Mouse (Mus musculus): Measurements from ENCODE around the gene Eepd1. TPM values are rescaled to one million over a fixed set of nuclear protein-coding genes. Genes with fewer than 3 reads are reported as not detected.

Gene Eepd1
- polyA plus RNA-seq, 1 experiment from 2014 or later, result 5.8 TPM

GRCm38 (mm10) chr9:25516640-25517039 is 35.3 kb downstream of the Eepd1 start:
- H3K9me3 ChIP-seq (ENCODE audit: control insufficient read depth, low read length), result no peaks in the 10 kb centered on the region
- H3K4me2 ChIP-seq (replicated peaks; ENCODE audit: low read depth, low read length), result no peak overlapping the region
- H3K27me3 ChIP-seq (ENCODE audit: control insufficient read depth, insufficient read depth, low read length), result no peaks in the 10 kb centered on the region
- no peak overlapping the region for H3K4me3 ChIP-seq (ENCODE audit: low read depth, low read length)
- no peaks in the 10 kb centered on the region for H3K4me1 ChIP-seq (replicated peaks; ENCODE audit: control insufficient read depth, insufficient read depth, low read length)
- 88% methylated on average over 7 of the region's 7 CpGs for WGBS
- no peak for ATAC-seq (ENCODE audit: low FRiP score)
- H3K9ac ChIP-seq (ENCODE audit: low read depth, low read length), result no peak overlapping the region
- no peaks in the 10 kb centered on the region for H3K36me3 ChIP-seq (ENCODE audit: control insufficient read depth, insufficient read depth, low read length)
- H3K27ac ChIP-seq (ENCODE audit: low read depth, low read length), result no peak overlapping the region
- DNase-seq (ENCODE audit: low spot score), result no peak

- ATAC-seq (ENCODE audit: low FRiP score), result 0 out of 2 replicates have a peak, but pooled peaks have one; percentile 27
- Histone ChIP-seq H3K4me3 (ENCODE audit: low read depth, low read length) (no peak overlapping the region), H3K4me2 (replicated peaks; ENCODE audit: low read depth, low read length) (no peak overlapping the region), H3K36me3 (ENCODE audit: control insufficient read depth, insufficient read depth, low read length) (no peaks in the 10 kb centered on the region), H3K9ac (ENCODE audit: low read depth, low read length) (no peak overlapping the region), H3K9me3 (ENCODE audit: control insufficient read depth, low read length) (no peaks in the 10 kb centered on the region), H3K4me1 (replicated peaks; ENCODE audit: control insufficient read depth, insufficient read depth, low read length) (no peaks in the 10 kb centered on the region), H3K27me3 (ENCODE audit: control insufficient read depth, insufficient read depth, low read length) (no peaks in the 10 kb centered on the region), H3K27ac (ENCODE audit: low read depth, low read length) (no peak overlapping the region)
- 39% methylated on average over 4 of the region's 4 CpGs for WGBS
- peak; percentile 8 for DNase-seq (ENCODE audit: low spot score)
Measured at GRCm38 (mm10) chr9:25517982-25518381, 36.6 kb downstream of the Eepd1 start.

GRCm38 (mm10) chr9:25519193-25519592 is 37.8 kb downstream of the Eepd1 start:
- 58% methylated on average over 6 of the region's 6 CpGs for WGBS
- ATAC-seq (ENCODE audit: low FRiP score), result no peak
- DNase-seq (ENCODE audit: low spot score), result no peak
- no peaks in the 10 kb centered on the region for H3K36me3 ChIP-seq (ENCODE audit: control insufficient read depth, insufficient read depth, low read length)
- H3K27me3 ChIP-seq (ENCODE audit: control insufficient read depth, insufficient read depth, low read length), result no peaks in the 10 kb centered on the region
- no peak overlapping the region for H3K27ac ChIP-seq (ENCODE audit: low read depth, low read length)
- H3K9me3 ChIP-seq (ENCODE audit: control insufficient read depth, low read length), result no peaks in the 10 kb centered on the region
- no peak overlapping the region for H3K9ac ChIP-seq (ENCODE audit: low read depth, low read length)
- no peaks in the 10 kb centered on the region for H3K4me1 ChIP-seq (replicated peaks; ENCODE audit: control insufficient read depth, insufficient read depth, low read length)
- H3K4me2 ChIP-seq (replicated peaks; ENCODE audit: low read depth, low read length), result no peak overlapping the region
- no peak overlapping the region for H3K4me3 ChIP-seq (ENCODE audit: low read depth, low read length)

GRCm38 (mm10) chr9:25520826-25521225 is 39.5 kb downstream of the Eepd1 start:
- 85% methylated on average over 7 of the region's 7 CpGs for WGBS
- Histone ChIP-seq H3K27me3 (ENCODE audit: control insufficient read depth, insufficient read depth, low read length) (no peaks in the 10 kb centered on the region), H3K36me3 (ENCODE audit: control insufficient read depth, insufficient read depth, low read length) (no peaks in the 10 kb centered on the region), H3K4me2 (replicated peaks; ENCODE audit: low read depth, low read length) (no peak overlapping the region), H3K27ac (ENCODE audit: low read depth, low read length) (no peak overlapping the region), H3K9ac (ENCODE audit: low read depth, low read length) (no peak overlapping the region), H3K4me3 (ENCODE audit: low read depth, low read length) (no peak overlapping the region), H3K4me1 (replicated peaks; ENCODE audit: control insufficient read depth, insufficient read depth, low read length) (no peaks in the 10 kb centered on the region), H3K9me3 (ENCODE audit: control insufficient read depth, low read length) (no peaks in the 10 kb centered on the region)
- DNase-seq (ENCODE audit: low spot score) (no peak), ATAC-seq (ENCODE audit: low FRiP score) (no peak)

- Histone ChIP-seq H3K9me3 (ENCODE audit: control insufficient read depth, low read length) (no peaks in the 10 kb centered on the region), H3K4me2 (replicated peaks; ENCODE audit: low read depth, low read length) (no peak overlapping the region), H3K9ac (ENCODE audit: low read depth, low read length) (no peak overlapping the region), H3K27ac (ENCODE audit: low read depth, low read length) (no peak overlapping the region), H3K4me3 (ENCODE audit: low read depth, low read length) (no peak overlapping the region), H3K36me3 (ENCODE audit: control insufficient read depth, insufficient read depth, low read length) (no peaks in the 10 kb centered on the region), H3K27me3 (ENCODE audit: control insufficient read depth, insufficient read depth, low read length) (no peaks in the 10 kb centered on the region), H3K4me1 (replicated peaks; ENCODE audit: control insufficient read depth, insufficient read depth, low read length) (no peaks in the 10 kb centered on the region)
- WGBS, result 92% methylated on average over 2 of the region's 2 CpGs
- ATAC-seq (ENCODE audit: low FRiP score) (no peak), DNase-seq (ENCODE audit: low spot score) (no peak)
Measured at GRCm38 (mm10) chr9:25521825-25522224, 40.5 kb downstream of the Eepd1 start.

- H3K4me2 ChIP-seq (replicated peaks; ENCODE audit: low read depth, low read length), result no peak overlapping the region
- no peaks in the 10 kb centered on the region for H3K4me1 ChIP-seq (replicated peaks; ENCODE audit: control insufficient read depth, insufficient read depth, low read length)
- H3K4me3 ChIP-seq (ENCODE audit: low read depth, low read length), result no peak overlapping the region
- 26% methylated on average over 1 of the region's 1 CpGs for WGBS
- no peaks in the 10 kb centered on the region for H3K9me3 ChIP-seq (ENCODE audit: control insufficient read depth, low read length)
- no peak overlapping the region for H3K9ac ChIP-seq (ENCODE audit: low read depth, low read length)
- H3K27me3 ChIP-seq (ENCODE audit: control insufficient read depth, insufficient read depth, low read length), result no peaks in the 10 kb centered on the region
- no peak overlapping the region for H3K27ac ChIP-seq (ENCODE audit: low read depth, low read length)
- no peak for ATAC-seq (ENCODE audit: low FRiP score)
- DNase-seq (ENCODE audit: low spot score), result no peak
- no peaks in the 10 kb centered on the region for H3K36me3 ChIP-seq (ENCODE audit: control insufficient read depth, insufficient read depth, low read length)
Measured at GRCm38 (mm10) chr9:25526516-25526915, 45.2 kb downstream of the Eepd1 start.

GRCm38 (mm10) chr9:25526927-25527337 is 45.6 kb downstream of the Eepd1 start:
- H3K27ac ChIP-seq (ENCODE audit: low read depth, low read length), result no peak overlapping the region
- H3K4me2 ChIP-seq (replicated peaks; ENCODE audit: low read depth, low read length), result no peak overlapping the region
- H3K27me3 ChIP-seq (ENCODE audit: control insufficient read depth, insufficient read depth, low read length), result no peaks in the 10 kb centered on the region
- no peaks in the 10 kb centered on the region for H3K4me1 ChIP-seq (replicated peaks; ENCODE audit: control insufficient read depth, insufficient read depth, low read length)
- DNase-seq (ENCODE audit: low spot score) (peak; percentile 28), ATAC-seq (ENCODE audit: low FRiP score) (no peak)
- H3K4me3 ChIP-seq (ENCODE audit: low read depth, low read length), result no peak overlapping the region
- no peaks in the 10 kb centered on the region for H3K9me3 ChIP-seq (ENCODE audit: control insufficient read depth, low read length)
- no peaks in the 10 kb centered on the region for H3K36me3 ChIP-seq (ENCODE audit: control insufficient read depth, insufficient read depth, low read length)
- no peak overlapping the region for H3K9ac ChIP-seq (ENCODE audit: low read depth, low read length)

GRCm38 (mm10) chr9:25527359-25528038 is 46.2 kb downstream of the Eepd1 start:
- H3K27me3 ChIP-seq (ENCODE audit: control insufficient read depth, insufficient read depth, low read length), result no peaks in the 10 kb centered on the region
- no peak overlapping the region for H3K4me3 ChIP-seq (ENCODE audit: low read depth, low read length)
- WGBS, result 72% methylated on average over 7 of the region's 7 CpGs
- no peaks in the 10 kb centered on the region for H3K36me3 ChIP-seq (ENCODE audit: control insufficient read depth, insufficient read depth, low read length)
- no peaks in the 10 kb centered on the region for H3K9me3 ChIP-seq (ENCODE audit: control insufficient read depth, low read length)
- DNase-seq (ENCODE audit: low spot score) (no peak), ATAC-seq (ENCODE audit: low FRiP score) (no peak)
- H3K9ac ChIP-seq (ENCODE audit: low read depth, low read length), result no peak overlapping the region
- no peaks in the 10 kb centered on the region for H3K4me1 ChIP-seq (replicated peaks; ENCODE audit: control insufficient read depth, insufficient read depth, low read length)
- no peak overlapping the region for H3K4me2 ChIP-seq (replicated peaks; ENCODE audit: low read depth, low read length)
- H3K27ac ChIP-seq (ENCODE audit: low read depth, low read length), result no peak overlapping the region

GRCm38 (mm10) chr9:25531627-25532026 is 50.3 kb downstream of the Eepd1 start:
- ATAC-seq (ENCODE audit: low FRiP score) (no peak), DNase-seq (ENCODE audit: low spot score) (no peak)
- Histone ChIP-seq H3K9ac (ENCODE audit: low read depth, low read length) (no peak overlapping the region), H3K4me3 (ENCODE audit: low read depth, low read length) (no peak overlapping the region), H3K27ac (ENCODE audit: low read depth, low read length) (no peak overlapping the region), H3K27me3 (ENCODE audit: control insufficient read depth, insufficient read depth, low read length) (no peaks in the 10 kb centered on the region), H3K4me2 (replicated peaks; ENCODE audit: low read depth, low read length) (no peak overlapping the region), H3K9me3 (ENCODE audit: control insufficient read depth, low read length) (no peaks in the 10 kb centered on the region), H3K36me3 (ENCODE audit: control insufficient read depth, insufficient read depth, low read length) (no peaks in the 10 kb centered on the region), H3K4me1 (replicated peaks; ENCODE audit: control insufficient read depth, insufficient read depth, low read length) (no peaks in the 10 kb centered on the region)
- WGBS, result 89% methylated on average over 1 of the region's 1 CpGs
